Mouse (Mus musculus) heart, postnatal 25 days (tissue): ENCODE data around the gene Rptor. TPM values are rescaled to one million over a fixed set of nuclear protein-coding genes. Genes with fewer than 3 reads are reported as not detected.
A peak's percentile ranks its signal among the peaks of the same experiment; 100 is the strongest.

Experiments used
- DNase-seq: peaks from one replicate; pipeline ENCODE4 v3.0.0; 2022; ENCODE audit warnings: low spot score
- intact Hi-C: fragments of 180-260 bp; cut with DNase I; formaldehyde crosslinking; loops from one replicate; pipeline ENCODE4 v1.15.1; 2025
- total RNA-seq, 2 experiments: library from RNA; stranded (reverse); gene quantifications; 2 replicates each; pipeline ENCODE4 v1.2.3; 2021

Rptor gene
- total RNA-seq, 2 experiments from 2014 or later, result 32.5 to 34.4 TPM

DNA sequence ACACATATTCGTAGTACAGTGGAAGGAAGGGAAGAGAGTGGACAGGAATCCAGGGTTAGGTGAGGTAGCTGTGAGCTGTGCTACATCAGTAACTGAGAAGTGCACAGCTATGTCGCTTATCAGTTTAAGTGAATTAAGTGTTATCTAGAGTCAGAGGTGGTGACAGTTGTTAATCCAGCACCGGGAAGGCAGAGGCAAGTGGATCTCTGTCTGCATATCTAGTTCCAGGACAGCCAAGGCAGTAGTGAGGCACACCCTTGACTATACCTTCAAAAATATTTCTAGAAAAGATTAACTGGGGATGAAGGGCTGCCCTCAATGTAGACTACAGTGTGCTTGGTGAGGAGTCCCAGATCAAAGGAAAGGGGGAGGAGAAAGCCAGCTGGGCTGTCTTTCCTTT, 226.4 kb downstream of the Rptor start:
- intact Hi-C loops, result no loop called here
- DNase-seq, result no peak

DNA sequence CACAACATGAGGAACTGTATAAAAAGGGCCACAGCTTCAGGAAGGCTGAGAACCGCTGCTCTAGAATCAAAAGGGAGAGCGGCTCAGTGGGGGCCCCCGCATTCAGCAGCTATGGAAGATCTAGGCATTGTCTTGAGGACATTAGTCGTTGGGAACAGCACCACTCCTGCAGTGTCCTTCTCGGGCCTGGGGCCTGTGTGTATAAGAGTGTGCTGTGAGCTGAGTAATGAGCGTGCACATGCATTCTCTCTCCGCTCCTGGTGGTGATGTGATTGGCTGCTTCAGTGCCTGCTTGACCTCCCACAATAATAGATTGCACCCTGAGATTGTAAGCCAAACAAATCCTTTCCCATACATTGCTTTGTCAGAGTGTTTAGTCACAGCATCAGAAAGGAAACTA, 229.0 kb downstream of the Rptor start:
- no peak for DNase-seq
- intact Hi-C loops, result no loop called here

- no peak for DNase-seq
- intact Hi-C loops, result no loop called here
Measured at GRCm38 (mm10) chr11:119833311-119833710, 230.6 kb downstream of the Rptor start.

DNA sequence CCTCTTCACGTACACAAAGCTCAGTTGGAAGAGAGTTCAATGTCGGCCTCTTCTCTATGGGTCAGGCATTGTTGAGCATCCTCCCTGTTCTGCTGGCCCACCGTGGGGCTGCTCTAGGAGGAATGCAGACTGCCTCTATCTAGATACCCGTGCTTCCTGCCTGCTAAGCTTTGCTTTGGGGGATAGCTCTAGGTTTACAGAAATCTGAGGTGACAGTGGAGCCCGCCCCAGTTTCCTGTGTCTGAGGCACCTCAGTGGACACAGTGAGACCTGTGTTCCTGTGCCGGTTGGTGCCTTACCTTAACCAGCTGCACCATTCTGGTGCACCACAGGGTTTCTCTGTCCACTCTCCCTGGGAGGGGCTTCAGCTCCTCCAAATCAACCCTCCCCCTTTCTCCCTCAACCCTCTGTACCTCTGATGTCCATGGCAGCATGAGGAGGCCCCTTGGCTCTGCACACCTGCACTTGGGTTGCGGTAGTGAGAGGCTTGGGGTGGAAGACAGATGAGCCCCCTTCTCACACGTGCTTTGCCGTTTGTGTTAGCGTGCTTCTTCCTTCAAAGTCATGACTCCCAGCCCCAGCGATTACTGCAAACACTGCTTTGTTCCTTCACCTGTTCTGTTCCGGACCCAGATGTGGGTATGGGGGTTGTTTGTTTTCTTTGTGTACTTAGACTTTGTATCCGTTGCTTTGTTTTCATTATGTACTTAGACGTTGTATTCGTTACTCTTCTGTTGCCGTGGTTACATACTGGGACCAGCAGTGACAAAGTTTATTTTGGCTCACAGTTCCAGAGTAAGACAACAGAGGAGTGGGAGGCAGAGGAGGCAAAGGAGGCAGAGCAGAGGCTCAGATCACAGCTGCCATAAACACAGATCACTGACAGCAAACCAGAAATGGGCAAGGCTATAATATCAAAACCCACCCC, 231.4 kb downstream of the Rptor start:
- intact Hi-C loops, result no loop called here
- DNase-seq, result no peak

DNA sequence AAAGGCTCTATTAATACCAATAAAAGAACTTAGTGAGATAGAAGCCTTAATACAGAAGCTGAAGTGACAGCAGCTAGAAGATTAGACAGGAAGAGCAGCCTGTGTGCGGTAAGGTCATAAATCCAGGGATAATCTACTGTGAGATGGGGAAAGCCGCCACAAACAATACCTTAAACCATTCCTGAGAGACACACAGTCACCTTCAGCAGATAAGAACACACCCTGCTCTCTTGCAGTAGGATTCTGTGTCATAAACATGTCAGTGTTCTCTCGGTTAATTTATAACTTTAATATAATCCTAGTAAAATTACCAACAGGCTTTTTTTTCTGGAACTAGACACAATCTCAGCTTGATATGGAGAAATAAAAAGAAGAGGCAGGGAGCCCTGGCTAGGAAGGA, 233.6 kb downstream of the Rptor start:
- DNase-seq, result no peak
- intact Hi-C loops, result no loop called here

DNA sequence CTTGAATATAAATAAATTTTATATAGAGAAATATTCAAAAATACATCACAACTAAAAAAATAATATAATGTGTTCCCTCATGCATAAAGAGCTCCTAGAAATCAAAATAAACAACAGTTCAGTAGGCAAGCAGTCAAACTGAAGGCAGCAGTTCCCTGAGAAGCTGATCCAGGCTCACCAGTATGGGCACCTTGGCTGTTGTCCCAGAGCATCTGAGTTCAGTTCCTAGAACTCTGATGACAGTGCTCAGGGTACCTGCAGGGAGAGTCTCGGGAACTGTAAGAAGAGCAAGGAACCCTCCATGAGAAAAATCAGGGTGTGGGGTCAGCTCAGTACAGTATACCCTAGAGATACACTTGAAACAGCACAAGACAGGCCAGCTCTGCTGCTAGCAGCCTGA, 235.1 kb downstream of the Rptor start:
- intact Hi-C loops, result no loop called here
- DNase-seq, result no peak

- DNase-seq, result no peak
- intact Hi-C loops, result no loop called here
Measured at GRCm38 (mm10) chr11:119839411-119840342, 237.0 kb downstream of the Rptor start.

DNA sequence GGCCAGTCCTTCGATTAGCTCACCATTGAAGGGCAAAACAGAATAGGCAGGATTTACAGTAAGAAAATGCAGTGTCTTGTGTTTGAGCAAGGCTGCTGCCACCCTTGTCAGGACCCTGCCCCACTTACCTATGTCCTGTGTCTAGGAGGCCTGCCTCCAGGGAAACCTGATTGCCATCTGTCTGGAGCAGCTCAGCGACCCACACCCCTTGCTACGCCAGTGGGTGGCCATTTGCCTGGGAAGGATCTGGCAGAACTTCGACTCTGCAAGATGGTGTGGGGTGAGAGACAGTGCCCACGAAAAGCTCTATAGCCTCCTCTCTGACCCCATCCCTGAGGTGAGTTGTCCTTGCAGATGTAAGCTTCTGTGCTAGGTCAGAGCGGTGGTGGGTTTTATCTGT, 243.9 kb downstream of the Rptor start:
- no peak for DNase-seq
- intact Hi-C loops, result no loop called here

GRCm38 (mm10) chr11:119847076-119847475, 244.4 kb downstream of the Rptor start:
- intact Hi-C loops, result no loop called here
- no peak for DNase-seq

DNA sequence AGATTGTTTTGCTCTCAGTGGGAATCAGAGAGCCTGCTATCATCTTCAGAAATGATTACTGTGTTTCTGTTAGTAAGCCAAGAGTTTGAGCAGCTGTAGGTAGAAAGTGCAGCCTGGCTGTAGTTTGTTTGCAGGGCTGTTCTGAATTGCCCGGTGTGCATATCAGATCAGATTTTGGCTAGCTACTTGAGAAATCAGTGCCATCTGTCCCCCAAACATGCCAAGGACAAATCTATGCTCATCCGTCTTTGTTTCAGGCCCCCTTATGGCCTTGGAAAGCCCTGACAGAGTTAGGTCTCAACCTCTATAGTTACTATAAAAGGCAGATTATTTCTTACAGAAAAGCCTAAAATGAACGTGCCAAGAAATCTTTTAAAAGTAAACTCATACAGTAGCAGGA, 244.9 kb downstream of the Rptor start:
- no peak for DNase-seq
- intact Hi-C loops, result no loop called here

DNA sequence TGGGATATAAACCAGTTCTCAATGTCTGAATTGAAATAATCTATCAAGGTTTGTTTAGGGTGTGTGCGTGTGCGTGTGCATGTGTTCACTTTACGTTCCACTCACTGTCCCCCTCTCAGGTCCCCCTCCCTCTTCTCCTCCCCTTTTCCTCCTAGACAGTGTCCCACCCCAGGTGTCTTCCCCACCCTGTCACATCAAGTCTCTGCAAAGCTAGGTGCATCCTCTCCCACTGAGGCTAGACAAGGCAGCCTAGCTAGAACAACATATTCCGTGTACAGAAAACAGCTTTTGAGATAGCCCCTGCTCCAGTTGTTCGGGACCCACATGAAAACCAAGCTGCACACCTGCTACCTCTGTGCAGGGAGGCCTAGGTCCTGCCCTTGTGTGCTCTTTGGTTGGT, 245.5 kb downstream of the Rptor start:
- DNase-seq, result no peak
- intact Hi-C loops, result no loop called here

- no peak for DNase-seq
- intact Hi-C loops, result no loop called here
Measured at GRCm38 (mm10) chr11:119855999-119856398, 253.3 kb downstream of the Rptor start.

DNA sequence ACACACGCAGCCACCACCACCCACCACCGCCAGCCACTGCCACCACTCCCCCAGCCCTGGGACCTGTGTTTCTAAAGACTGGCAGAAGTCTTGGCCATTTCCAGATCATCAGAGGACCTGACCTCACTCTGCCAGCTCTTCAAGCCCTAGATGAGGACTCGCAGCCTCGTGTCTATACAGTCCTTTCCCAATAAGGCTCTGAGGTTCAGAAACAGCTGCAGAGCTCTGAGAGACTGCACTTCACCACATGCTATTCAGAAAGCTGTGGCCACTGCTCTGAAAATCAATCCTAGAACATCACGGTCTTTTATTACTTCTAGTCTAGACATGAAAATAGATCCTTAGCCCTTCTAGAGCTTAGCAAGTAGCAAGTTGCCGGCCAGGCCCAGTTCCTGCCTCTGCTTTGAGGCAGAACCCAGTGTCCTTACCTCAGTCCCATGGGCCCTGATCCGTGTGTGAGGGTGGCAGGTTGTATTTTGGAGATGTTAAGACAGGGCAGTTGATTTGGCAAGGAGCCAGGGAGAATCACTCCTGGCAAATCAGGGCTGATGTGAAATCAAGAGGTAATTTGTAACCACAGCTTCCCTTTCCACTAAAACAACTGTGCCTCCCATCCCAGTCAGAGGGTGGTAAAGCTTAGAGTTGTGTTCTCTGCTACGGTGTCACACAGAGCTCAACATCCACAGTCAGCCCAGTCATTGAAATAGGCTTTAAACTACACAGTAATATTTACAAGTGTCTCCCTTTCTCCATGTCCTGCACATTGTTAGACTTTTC, 260.0 kb downstream of the Rptor start:
- DNase-seq, result no peak
- intact Hi-C loops, result no loop called here

- DNase-seq, result peak; percentile 6
Measured at GRCm38 (mm10) chr11:119863421-119863821, 260.7 kb downstream of the Rptor start.

GRCm38 (mm10) chr11:119866837-119867236, 264.1 kb downstream of the Rptor start:
- intact Hi-C loops, result no loop called here
- no peak for DNase-seq

More at GRCm38 (mm10) chr11:119863421-119863821, 260.7 kb downstream of the Rptor start:
- intact Hi-C loops, result no loop called here

DNA sequence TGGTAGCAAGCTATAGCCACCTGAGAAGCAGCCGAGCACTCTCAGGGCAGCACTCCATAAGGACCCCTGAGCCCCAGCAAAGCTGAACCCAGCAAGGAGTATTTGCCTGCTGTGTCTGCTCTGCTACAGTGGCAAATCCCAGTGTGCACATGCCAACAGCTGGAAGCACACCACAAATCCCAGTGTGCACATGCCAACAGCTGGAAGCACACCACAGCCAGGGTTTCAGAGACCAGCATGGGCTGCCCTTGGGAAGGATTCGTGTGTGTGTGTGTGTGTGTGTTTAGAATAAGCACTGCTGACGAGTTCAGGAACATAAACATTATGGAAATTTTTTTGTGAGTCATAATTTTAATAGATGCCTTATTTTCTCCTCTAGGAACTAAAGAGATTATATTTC, 265.4 kb downstream of the Rptor start:
- no peak for DNase-seq
- intact Hi-C loops, result no loop called here

- intact Hi-C loops, result no loop called here
Measured at GRCm38 (mm10) chr11:119868556-119868955, 265.9 kb downstream of the Rptor start.

DNA sequence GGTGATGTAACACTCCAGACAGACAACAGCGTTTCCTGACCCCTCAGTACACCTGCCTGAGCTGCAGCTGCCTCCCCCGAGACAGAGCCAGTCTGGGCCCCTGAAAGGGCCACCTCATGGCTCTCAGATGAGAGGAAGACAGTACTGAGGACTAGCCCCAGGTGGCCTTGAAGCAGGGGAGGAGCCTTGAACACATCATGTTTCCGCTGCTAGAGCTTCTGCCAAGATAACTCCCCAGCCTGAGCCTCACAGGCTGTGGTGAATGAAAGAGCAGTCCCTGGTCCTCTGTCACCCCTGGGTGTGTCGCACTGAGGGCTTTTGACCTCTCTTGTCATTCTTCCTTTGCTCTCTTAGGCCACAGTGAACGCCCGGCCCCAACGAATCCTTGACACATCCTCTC, 268.4 kb downstream of the Rptor start:
- DNase-seq, result no peak
- intact Hi-C loops, result no loop called here

More at GRCm38 (mm10) chr11:119868556-119868955, 265.9 kb downstream of the Rptor start:
- DNase-seq, result no peak

GRCm38 (mm10) chr11:119873643-119874042, 270.9 kb downstream of the Rptor start:
- no peak for DNase-seq
- intact Hi-C loops, result no loop called here

- DNase-seq, result no peak
- intact Hi-C loops, result no loop called here
Measured at GRCm38 (mm10) chr11:119874841-119875240, 272.1 kb downstream of the Rptor start.
